Mouse (Mus musculus): ENCODE measurements around the gene Dpf3.
A peak's percentile ranks its signal among the peaks of the same experiment; 100 is the strongest.

The Dpf3 gene

DNA sequence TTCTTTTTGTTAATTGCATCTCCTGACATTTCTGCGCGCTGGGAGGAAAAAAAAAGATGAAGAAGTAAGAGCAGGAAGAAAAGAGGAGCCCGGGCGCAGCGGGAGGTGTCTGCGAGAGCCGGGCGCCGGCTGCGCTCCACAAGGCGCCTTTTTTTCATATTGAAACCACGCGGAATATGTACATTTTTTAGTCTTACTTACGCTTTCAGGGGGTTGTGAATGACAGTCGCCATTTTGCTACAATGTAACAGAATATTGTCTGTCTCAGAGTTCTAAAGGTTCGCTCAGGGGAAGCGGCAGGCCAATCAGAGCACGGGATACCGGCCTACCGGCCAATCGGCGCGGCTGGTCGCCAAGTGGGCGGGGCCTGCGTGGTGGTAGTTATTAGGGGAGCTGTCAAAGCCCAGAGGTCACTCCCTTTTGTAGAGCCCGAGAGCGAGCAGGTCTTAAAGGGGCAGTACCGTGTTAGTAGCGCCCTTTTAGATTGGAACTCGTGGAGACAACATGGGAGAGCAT lies at the start of gene Dpf3:
TSS of gene Dpf3 (minus strand) at position 241 of the 516 bp plus-strand sequence.
- peak; percentile 98 for DNase-seq (ENCODE audit: low spot score in 2 of 2)

DNA sequence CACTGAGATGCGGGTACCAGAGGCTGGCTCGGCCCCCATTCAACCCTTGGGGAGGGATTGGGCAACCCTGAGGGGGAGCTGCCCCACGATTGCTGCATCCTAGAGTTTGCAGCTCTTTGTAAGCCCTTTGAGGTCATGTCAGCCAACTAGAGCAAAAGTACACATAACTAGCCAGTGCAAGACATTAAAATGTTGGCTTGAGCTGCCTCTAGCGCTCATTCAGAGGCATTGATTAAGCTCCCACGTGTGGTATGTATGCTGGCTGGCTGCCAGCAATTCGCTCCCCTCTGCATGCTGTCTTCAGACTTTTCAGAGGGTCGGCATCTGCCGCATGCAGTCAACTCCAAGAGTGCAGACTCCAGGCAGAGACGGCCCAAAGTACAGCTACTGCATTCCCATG lies 48.5 kb upstream of the Dpf3 start:
- DNase-seq (ENCODE audit: low spot score in 2 of 2) = no peak

DNA sequence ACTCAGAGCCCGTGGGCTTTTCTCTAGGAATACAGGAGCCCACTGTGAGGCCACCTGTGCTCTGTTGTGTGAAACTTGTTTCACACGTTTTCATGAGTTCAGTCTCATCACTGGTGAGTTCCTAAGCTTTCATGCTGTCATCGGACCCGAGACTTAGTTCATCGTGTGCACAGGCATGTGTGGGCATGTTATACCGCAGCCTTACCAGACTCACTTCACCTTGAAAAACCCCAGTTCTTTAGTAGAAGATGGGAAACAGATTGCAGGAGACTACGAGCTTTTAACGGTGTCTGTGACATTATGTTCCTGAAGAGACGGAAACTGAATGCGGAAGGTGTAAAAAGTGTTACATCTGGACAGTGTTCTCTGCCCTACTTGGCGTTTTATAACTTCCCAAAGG lies 47.9 kb upstream of the Dpf3 start:
- no peak for DNase-seq (ENCODE audit: low spot score in 2 of 2)

DNA sequence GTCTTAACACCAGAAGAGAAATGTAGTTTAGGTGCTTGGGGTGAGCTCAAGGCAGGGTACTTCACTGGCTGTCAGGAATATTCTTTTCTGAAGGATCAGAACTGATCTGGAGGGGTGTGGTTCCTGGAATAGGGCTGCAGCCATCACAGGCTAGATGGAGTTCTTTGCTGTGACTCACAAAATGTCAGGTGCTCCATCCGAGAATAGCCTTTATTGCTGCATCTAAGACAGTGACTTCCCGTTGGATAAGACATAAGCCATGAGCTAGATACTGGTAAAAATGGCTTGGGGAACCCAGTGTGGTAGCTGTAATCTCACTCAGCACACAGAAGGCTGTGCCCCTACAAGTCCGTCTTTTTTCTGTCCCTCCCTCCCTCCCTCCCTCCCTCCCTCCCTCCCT lies 46.7 kb upstream of the Dpf3 start:
- no peak for DNase-seq (ENCODE audit: low spot score in 2 of 2)

DNA sequence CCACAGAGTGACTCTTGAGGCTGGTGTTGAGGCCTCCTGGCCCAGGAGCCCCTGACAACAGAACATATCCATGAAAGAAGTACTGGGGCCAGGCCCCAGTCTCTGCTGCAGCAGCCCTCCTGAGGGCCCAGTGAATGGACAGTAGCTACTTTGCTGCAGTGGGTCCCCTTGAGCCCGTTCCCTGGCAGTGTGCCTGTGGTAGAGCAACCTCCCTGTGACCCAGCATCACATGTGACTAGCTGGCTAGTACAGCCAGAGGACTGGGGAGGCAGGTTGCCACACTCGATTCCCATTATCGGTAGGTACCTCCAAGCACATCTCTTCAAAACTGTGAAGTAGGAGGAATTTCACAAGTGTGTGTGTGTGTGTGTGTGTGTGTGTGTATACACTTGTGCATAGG lies 45.5 kb upstream of the Dpf3 start:
- DNase-seq (ENCODE audit: low spot score in 2 of 2) = no peak

DNA sequence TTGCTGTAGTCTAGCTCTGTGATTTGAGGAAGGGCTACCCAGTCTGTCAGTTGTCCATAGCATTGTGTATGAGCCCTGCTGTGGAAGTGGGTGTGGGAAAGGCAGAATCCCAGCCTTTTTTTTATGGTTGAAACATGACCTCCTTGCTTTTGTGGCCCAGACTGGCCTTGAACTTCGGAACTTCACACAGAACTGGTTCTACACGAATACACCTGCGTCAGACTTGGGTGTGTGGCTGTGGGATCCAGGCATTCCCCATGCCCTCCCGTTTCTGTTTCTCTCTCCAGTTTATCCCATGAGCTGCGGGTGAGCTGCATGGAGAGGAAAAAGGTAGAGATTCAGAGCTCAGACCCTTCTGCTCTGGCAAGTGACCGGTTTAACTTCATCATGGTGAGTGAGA lies 44.5 kb upstream of the Dpf3 start:
- no peak for DNase-seq (ENCODE audit: low spot score in 2 of 2)

DNA sequence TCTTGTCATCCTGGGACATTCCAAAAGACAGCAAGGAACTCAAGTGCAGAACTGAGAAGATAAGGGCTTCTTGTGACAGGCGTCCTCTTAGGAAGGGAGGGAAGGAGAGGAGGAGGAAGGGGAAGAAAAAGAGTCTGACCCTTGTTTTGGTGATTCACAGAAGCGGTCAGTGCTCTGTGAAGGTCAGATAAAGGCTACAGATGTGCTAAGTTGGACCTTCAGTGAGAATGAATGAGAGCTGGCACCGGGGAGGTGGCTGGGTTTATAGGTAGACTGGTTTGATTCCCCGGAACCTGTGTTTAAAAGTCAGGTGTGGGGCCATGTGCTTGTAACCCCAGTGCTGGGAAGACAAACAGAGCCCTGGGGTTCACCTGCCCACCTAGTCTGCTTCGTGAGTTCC lies 41.1 kb upstream of the Dpf3 start:
- DNase-seq (ENCODE audit: low spot score in 2 of 2) = no peak

DNA sequence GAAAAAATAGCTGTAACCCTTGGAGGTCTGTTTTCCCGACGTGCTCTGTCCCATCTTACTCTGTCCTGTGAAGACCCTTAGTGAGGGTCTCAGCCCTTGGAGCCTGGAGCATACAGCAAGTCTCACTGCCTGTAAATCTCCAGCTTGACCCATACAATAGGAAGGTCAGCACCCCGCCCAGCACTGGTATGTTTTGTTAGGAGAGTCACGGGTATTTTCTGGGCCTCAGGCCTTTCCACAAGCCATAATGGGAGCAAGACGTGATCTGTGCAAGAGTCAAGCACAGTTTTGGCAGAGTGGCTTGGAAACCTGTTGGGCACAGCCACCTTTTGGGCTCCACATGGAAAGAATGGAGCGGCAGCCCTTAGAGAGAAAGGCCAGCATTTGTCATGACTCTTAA lies 40.3 kb upstream of the Dpf3 start:
- no peak for DNase-seq (ENCODE audit: low spot score in 2 of 2)

DNA sequence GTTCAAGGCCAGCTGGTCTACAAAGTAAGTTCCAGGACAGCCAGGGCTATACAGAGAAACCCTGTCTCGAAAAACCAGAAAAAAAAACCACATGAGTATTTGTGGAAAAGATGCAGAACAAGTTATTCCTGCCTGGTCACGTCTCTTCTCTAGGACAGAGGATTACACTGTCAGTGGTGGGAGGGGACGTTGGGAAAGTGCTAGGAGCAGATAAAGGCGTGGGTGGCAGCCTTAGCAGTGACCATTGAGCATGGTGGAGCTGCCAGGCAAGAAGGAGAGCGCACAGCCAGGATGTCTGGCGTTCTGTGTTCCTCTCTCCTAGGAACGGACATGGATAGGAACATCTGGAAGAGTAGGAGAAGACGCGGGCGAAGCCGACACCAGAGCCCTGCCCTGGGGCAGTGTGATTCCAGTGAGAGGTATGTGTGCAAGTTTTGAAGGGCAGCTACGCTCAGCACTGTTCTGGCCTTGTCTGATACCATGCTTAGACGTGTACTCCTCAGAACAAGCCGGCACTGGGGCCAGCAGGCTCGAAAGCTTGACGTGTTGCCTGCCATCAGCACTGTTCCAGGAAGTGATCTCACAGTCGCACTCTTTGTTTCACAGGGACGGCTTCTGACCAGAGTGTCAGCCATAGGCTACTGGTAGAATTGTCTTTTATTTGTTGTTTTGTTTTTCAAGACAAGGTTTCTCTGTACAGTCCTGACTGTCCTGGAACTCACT lies 38.5 kb upstream of the Dpf3 start:
- DNase-seq (ENCODE audit: low spot score in 2 of 2) = peak in 1 of 2 experiments; percentile 20

DNA sequence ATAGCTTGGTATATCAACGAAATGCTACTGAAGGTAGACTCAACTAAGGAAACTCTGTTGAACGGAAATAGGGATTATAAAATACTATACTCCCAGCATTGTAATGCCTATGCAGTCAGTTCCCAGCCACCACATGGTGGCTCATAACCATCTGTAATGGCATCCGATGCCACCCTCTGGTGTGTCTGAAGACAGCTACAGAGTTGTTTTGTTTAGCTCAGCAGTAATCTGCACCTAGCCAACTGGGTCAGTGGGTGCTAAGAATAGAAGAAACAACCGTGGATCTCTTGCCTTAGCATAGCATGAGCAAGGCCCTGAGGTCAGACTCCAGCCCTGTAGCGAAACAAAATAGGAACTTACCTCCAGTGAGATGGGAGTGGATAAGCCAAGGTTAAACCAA lies 36.8 kb upstream of the Dpf3 start:
- DNase-seq (ENCODE audit: low spot score in 2 of 2) = no peak

DNA sequence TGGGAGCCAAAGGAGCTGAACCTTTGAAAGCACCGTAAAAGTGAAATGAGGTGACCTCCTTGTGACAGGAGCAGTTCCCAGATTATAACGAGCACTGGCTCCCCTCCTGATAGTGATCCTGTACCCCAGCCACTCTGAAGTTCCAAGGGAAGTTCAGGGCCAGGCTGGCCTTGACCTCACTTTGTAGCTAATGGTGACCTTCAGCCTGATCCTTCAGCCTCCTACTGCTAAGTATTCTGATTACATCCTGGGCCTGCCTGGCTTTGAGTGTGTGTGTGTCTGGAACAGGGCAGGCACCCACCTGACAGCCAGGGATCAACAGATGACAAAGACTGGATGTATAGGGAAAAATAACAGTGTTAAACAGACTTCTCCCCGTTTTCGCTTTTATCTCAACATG lies 36.4 kb upstream of the Dpf3 start:
- no peak for DNase-seq (ENCODE audit: low spot score in 2 of 2)

DNA sequence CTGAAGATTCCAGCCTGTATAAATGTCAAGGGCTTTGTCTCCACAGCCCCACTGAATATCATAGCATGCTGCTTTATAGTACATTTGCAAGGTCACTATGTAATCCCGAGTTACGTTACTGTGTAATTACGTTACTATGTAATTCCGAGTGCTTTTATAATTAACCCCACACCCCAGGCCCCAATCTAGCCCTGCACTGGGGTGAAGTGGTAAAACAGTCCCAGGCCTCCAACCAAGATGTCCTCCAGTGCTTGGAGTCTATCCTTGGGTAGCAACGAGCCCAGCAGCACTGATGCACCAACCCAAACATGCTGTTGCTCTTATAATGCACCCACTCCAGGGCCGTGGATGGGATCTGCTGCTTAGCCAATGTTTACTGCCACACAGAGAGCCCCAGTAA lies 35.5 kb upstream of the Dpf3 start:
- DNase-seq (ENCODE audit: low spot score in 2 of 2) = no peak

DNA sequence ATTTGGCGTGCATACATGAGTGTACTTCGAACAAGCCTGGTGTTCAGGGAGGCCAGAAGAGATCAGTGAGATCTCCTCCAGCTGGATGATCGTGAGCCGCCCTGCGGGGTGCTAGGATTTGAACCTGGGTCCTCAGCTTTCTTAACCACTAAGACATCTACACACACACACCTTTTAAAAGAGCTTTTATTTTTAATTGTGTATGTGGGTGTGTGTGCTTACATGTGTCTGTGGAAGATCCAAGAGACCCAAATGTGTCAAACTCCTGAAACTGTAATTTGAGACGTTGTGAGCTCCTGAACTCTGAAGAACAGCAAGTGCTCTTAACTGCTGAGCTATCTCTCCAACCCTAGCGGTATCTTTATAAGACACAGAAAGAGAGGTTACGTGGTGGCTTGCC lies 33.6 kb upstream of the Dpf3 start:
- DNase-seq (ENCODE audit: low spot score in 2 of 2) = no peak

DNA sequence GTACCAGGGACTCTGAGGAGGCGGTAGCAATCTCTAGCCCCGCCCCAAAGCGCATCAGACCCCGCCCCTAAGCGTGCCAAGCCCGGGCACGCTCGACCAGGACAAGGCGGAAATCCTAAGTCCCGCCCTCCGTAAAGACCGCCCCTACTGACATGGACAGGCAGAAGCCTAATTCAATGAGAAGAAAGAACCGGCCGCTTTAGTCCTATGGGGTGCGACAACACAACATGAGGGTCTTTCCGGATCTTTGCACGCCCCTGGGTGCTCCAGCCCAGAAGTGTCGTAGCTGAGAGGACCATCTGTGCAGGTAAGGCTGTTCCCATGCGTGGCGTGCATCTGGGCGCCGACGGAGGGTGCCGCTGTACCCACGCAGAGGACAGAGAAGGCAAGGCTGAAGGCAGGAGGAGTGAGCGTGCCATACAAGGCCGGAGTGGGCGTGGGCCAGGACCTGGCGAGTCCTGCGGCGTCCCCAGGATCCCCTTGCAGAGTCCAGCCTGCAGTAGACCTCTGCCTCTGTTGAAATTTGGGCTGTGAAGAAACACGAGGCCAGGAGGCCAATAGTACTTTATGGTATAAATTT lies 32.9 kb upstream of the Dpf3 start, which contains the start of gene Dcaf4:
TSS of gene Dcaf4 (plus strand) at position 156 of the 580 bp plus-strand sequence.
- DNase-seq (ENCODE audit: low spot score in 2 of 2) = peak; percentile 94 to 98

DNA sequence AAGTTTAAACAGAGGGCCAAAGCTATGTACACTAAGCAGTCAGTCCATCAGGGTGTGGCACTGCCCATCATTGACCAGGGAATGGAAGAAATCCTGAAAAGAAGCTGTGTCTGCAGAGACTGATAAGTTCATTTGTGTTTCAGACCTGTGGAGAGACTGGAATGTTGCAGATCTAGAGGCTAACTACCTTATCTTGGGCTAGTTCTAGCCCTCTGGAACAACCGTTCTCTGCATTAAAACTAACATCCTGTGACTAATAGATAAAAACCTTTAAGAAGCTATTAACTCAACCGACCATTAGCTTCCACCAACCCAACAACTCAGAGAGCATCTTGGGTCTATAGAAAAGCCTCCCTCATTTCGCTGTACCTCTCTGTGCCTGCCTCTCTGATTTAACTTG lies 30.1 kb upstream of the Dpf3 start:
- DNase-seq (ENCODE audit: low spot score in 2 of 2) = no peak

DNA sequence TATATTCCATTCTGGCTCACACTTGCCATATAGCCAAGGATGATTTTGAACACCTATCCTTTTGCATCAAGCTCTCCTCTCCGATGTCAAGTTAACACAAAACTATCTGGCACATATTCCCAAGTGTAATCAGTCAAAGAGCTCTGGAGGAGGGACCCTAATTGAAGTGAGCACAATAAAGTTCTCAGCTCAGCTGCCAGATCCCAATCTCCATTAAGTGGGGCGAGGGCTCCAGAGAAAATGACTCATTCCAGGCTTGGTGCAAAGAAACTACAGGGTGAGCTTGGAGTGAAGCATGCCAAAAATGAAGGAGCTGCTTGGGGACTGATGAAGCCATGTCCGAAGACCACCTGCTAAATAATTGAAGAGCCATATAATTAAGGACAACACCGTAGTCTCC lies 26.7 kb upstream of the Dpf3 start:
- DNase-seq (ENCODE audit: low spot score in 2 of 2) = no peak

DNA sequence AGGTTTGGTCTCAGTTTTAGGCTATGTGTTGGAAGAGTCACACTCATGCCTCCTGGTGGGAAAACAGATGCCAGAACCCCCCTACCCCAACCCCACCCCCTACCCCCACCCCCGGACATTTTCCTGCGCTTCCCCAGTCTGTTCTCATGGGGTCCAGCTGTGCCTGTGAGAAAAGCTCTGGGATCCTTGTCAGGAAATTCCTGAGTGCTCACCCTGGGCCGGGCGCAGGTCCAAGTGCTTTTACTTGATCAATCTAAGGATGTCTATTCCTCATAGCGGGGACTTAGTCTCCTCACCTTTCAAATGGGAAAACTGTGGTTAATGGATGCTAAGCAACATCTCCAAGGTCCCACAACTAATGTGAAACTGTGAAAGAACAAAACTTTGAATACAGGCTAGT lies 25.7 kb upstream of the Dpf3 start:
- DNase-seq (ENCODE audit: low spot score in 2 of 2) = no peak

DNA sequence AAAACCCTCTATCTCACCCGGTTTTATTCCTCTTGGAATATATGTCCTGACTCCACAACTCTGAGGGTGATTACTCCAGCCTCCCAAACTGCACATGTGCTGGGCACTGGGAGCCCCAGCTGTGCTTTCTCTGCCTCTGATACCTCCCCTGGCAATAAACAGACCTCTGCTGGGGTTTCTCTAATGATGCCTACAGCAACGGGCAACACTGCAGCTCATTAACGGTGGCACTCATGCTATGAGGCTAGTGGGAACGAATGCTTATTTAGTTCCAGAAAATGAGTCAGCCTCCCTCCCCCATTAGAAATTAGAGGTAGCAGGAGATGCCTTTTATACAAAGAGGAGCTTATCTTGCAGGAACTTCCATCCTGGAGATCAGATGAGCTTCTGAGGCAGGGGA lies 25.3 kb upstream of the Dpf3 start:
- no peak for DNase-seq (ENCODE audit: low spot score in 2 of 2)

DNA sequence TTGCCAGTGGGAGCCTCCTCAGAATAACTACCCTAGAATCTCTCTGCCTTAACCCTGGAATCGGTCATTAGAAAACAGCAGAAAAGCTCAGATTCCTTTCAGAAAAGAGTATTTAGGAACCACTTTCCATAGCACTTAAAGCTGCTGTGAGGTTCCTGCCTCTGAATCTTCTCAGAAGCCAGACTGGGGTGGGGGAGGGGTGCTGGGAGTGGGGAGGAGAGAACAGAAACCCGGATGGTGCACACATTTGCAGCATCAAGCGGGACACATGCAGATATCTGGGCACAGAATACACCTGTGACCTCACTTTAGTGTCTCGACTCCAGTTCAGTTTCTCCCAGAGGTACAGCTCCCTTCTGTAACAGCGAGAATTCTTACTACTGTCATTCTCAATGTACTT lies 23.1 kb upstream of the Dpf3 start:
- no peak for DNase-seq (ENCODE audit: low spot score in 2 of 2)

DNA sequence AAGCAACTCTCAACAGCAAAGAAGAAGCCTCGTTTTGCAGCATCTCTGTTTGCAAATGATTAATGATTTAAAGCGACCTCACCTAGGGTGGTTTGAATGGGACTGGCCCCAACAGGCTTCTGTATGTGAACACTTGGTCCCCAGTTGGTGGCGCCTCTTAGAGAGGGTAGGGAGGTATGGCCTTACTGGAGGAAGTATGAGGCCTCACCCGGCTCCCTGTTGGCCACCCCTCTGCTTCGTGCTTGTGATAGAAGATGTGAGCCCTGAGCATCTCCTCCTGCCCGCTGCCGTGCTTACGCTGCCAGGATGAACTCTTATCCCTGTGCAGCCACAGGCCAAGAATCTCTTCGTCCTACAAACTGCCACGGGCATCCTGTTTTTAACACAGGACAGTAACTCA lies 19.0 kb upstream of the Dpf3 start:
- no peak for DNase-seq (ENCODE audit: low spot score in 2 of 2)

DNA sequence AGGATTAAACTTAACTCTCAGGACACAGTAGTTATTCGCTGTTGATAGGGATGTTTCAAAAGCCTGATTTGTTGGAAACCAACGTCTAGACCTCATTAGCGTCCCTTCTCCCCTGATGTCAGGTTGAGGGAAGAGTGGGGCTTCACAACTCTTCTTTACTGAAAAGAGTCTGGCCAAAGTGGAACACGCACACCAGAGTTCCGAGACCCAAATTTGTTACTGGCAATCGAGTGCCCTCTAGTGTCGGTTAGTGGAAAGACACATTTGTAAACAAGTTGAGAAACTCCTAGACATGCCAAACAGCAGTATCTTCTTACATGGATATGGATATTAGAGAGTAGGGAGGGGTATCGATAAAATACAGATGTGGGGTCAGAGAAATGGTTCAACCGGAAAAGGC lies 14.7 kb upstream of the Dpf3 start:
- peak; percentile 24 to 36 for DNase-seq (ENCODE audit: low spot score in 2 of 2)

DNA sequence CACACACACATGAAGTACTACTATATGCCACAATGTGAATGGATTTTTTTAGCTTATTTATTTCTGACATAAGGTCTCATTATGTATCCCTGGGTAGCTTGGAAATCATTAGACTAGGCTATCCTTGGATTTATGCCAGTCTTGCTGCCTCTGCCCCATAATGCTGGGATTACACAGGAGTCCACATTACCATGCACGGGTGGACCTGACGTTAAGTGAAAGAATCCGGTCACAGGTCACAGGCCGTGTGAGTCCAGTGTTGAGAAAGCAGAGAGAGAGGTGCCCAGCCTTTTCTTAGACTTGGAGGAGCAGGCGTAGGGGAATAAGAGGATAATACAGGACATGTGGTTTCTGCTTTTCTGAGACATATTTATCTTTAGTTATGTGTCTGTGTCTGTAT lies 11.7 kb upstream of the Dpf3 start:
- DNase-seq (ENCODE audit: low spot score in 2 of 2) = no peak

DNA sequence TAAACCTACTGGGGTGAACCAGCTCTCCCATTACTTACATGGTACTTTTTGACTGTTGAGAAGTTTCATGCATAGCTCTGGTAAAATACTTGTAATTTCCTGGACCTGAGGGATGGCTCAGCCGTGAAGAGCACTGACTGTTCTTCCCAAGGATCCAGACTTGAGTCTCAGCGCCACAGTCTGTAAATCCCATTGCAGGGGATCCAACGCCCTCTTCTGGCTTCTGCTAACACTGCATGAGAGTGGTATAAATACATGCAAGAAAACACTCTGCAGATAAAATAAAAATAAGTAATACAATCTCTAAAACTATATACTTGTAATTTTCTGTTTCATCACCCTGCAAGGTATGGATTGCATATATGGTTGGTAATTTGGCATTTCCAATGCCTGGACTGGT lies 10.4 kb upstream of the Dpf3 start:
- no peak for DNase-seq (ENCODE audit: low spot score in 2 of 2)

DNA sequence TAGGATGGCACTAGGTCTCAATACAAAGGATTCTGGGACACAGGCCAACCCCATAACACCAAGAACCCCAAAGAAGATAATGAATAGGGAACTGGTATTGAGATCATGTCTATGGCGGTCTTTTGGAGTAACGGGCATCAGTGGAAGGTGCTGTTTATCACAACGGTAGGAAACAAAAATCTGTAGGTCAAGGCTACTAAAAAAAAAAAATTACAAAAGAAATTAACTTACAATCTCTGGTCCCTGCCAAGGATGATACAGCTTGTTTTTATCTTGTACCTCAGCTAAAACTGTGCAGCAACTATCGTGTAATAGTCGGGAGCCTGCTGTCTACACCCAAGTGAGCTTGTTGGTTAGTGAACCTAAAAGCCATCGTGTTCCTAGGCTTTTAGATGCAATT lies 9.2 kb upstream of the Dpf3 start:
- no peak for DNase-seq (ENCODE audit: low spot score in 2 of 2)
